Mouse (Mus musculus) layer of hippocampus, adult 18-20 months (tissue): Measurements from ENCODE around the gene Zfp513. TPM values are rescaled to one million over a fixed set of nuclear protein-coding genes. Genes with fewer than 3 reads are reported as not detected.

ENCODE experiments used
- DNase-seq, 2 experiments: peaks; one replicate each; pipeline ENCODE4 v3.0.0; 2022; ENCODE audit warnings: low spot score in 2 of 2
- total RNA-seq, 2 experiments: library from RNA; stranded (reverse); gene quantifications; 2 replicates each; pipeline ENCODE4 v1.2.3; 2021

The Zfp513 gene
- total RNA-seq, 2 experiments from 2014 or later: 27.1 to 28.2 TPM

- no peak for DNase-seq
These were observed 911 bp downstream of the Zfp513 start for GRCm38 (mm10) chr5:31201042-31201741.

- DNase-seq: no peak
These were observed 1.8 kb downstream of the Zfp513 start for GRCm38 (mm10) chr5:31200327-31200768.

- DNase-seq: no peak
These were observed 2.2 kb downstream of the Zfp513 start for GRCm38 (mm10) chr5:31199893-31200292.

GRCm38 (mm10) chr5:31199321-31199892 is 2.7 kb downstream of the Zfp513 start:
- DNase-seq: no peak

- DNase-seq: no peak
These were observed 3.3 kb downstream of the Zfp513 start for GRCm38 (mm10) chr5:31198616-31199320.

GRCm38 (mm10) chr5:31198170-31198569 is 3.9 kb downstream of the Zfp513 start:
- no peak for DNase-seq

- no peak for DNase-seq
These were observed 5.0 kb downstream of the Zfp513 start for GRCm38 (mm10) chr5:31197072-31197471.

GRCm38 (mm10) chr5:31196207-31196606 is 5.9 kb downstream of the Zfp513 start:
- no peak for DNase-seq

GRCm38 (mm10) chr5:31195671-31196070 is 6.4 kb downstream of the Zfp513 start:
- DNase-seq: no peak

GRCm38 (mm10) chr5:31194486-31195485 is 7.3 kb downstream of the Zfp513 start:
- DNase-seq: no peak

- DNase-seq: no peak
These were observed 8.3 kb downstream of the Zfp513 start for GRCm38 (mm10) chr5:31193631-31194281.

- DNase-seq: peak; percentile 99 to 100
These were observed 9.0 kb downstream of the Zfp513 start, which contains the start of the genes Snx17 and Eif2b4 for GRCm38 (mm10) chr5:31192939-31193630. Gene Snx17, plus strand, starts transcription at chr5:31193227. Gene Eif2b4, minus strand, starts transcription at chr5:31193430.

- no peak for DNase-seq
These were observed 9.8 kb downstream of the Zfp513 start for GRCm38 (mm10) chr5:31192045-31192938.

- no peak for DNase-seq
These were observed 11.9 kb downstream of the Zfp513 start for GRCm38 (mm10) chr5:31190201-31190600.

- DNase-seq: no peak
These were observed 13.8 kb downstream of the Zfp513 start for GRCm38 (mm10) chr5:31188223-31188840.

GRCm38 (mm10) chr5:31183678-31184077 is 18.4 kb downstream of the Zfp513 start:
- no peak for DNase-seq

- no peak for DNase-seq
These were observed 20.8 kb downstream of the Zfp513 start for GRCm38 (mm10) chr5:31181183-31181770.
